Mouse (Mus musculus): ENCODE results near the gene Ctnnal1. TPM values are rescaled to one million over a fixed set of nuclear protein-coding genes. Genes with fewer than 3 reads are reported as not detected.

Ctnnal1 gene
- polyA plus RNA-seq (2015; fragmentation: Nextera tagmentation; extraction: Ambion mirVana), result 17.7 and 19.3 TPM in 2 replicates

- under 1% methylated on average over 41 of the region's 45 CpGs for WGBS
- H3K27ac ChIP-seq (ENCODE audit: low read length), result peak within 1 kb of the TSS; percentile 79
- H3K9ac ChIP-seq (ENCODE audit: low read depth, low read length), result peak within 1 kb of the TSS; percentile 83
- H3K4me3 ChIP-seq (ENCODE audit: low read length), result peak within 1 kb of the TSS; percentile 85
- H3K4me1 ChIP-seq (ENCODE audit: control insufficient read depth, insufficient read depth, low read length), result peaks cover 6% of the 10 kb centered on the region
- peak; percentile 97 for ATAC-seq
- no peaks in the 10 kb centered on the region for H3K27me3 ChIP-seq (replicated peaks; ENCODE audit: control insufficient read depth, insufficient read depth, low read length)
- peak within 1 kb of the TSS; percentile 86 for H3K4me2 ChIP-seq (ENCODE audit: low read depth, low read length)
- no peaks in the 10 kb centered on the region for H3K36me3 ChIP-seq (ENCODE audit: control insufficient read depth, insufficient read depth, low read length)
- H3K9me3 ChIP-seq (ENCODE audit: control insufficient read depth, low read length), result no peaks in the 10 kb centered on the region
Measured at GRCm38 (mm10) chr4:56865003-56865511, at the start of gene Ctnnal1. Gene Ctnnal1 (minus strand): TSS chr4:56865188.

GRCm38 (mm10) chr4:56914761-56915160, 49.8 kb upstream of the Ctnnal1 start:
- WGBS, result 83% methylated on average over 1 of the region's 1 CpGs
- no peak overlapping the region for H3K27ac ChIP-seq (ENCODE audit: low read length)
- peaks cover 6% of the 10 kb centered on the region for H3K36me3 ChIP-seq (ENCODE audit: control insufficient read depth, insufficient read depth, low read length)
- no peak overlapping the region for H3K4me3 ChIP-seq (ENCODE audit: low read length)
- H3K9ac ChIP-seq (ENCODE audit: low read depth, low read length), result no peak overlapping the region
- no peaks in the 10 kb centered on the region for H3K4me1 ChIP-seq (ENCODE audit: control insufficient read depth, insufficient read depth, low read length)
- H3K4me2 ChIP-seq (ENCODE audit: low read depth, low read length), result no peak overlapping the region
- no peaks in the 10 kb centered on the region for H3K9me3 ChIP-seq (ENCODE audit: control insufficient read depth, low read length)
- no peaks in the 10 kb centered on the region for H3K27me3 ChIP-seq (replicated peaks; ENCODE audit: control insufficient read depth, insufficient read depth, low read length)
- ATAC-seq, result no peak

- ATAC-seq, result no peak
- H3K4me1 ChIP-seq (ENCODE audit: control insufficient read depth, insufficient read depth, low read length), result no peaks in the 10 kb centered on the region
- no peak overlapping the region for H3K9ac ChIP-seq (ENCODE audit: low read depth, low read length)
- no peaks in the 10 kb centered on the region for H3K9me3 ChIP-seq (ENCODE audit: control insufficient read depth, low read length)
- WGBS, result 92% methylated on average over 6 of the region's 6 CpGs
- peaks cover 8% of the 10 kb centered on the region for H3K36me3 ChIP-seq (ENCODE audit: control insufficient read depth, insufficient read depth, low read length)
- no peaks in the 10 kb centered on the region for H3K27me3 ChIP-seq (replicated peaks; ENCODE audit: control insufficient read depth, insufficient read depth, low read length)
- no peak overlapping the region for H3K4me2 ChIP-seq (ENCODE audit: low read depth, low read length)
- H3K4me3 ChIP-seq (ENCODE audit: low read length), result no peak overlapping the region
- H3K27ac ChIP-seq (ENCODE audit: low read length), result no peak overlapping the region
Measured at GRCm38 (mm10) chr4:56914338-56914737, 49.4 kb upstream of the Ctnnal1 start.

- peaks cover 8% of the 10 kb centered on the region for H3K36me3 ChIP-seq (ENCODE audit: control insufficient read depth, insufficient read depth, low read length)
- 91% methylated on average over 7 of the region's 7 CpGs for WGBS
- H3K4me3 ChIP-seq (ENCODE audit: low read length), result no peak overlapping the region
- H3K4me1 ChIP-seq (ENCODE audit: control insufficient read depth, insufficient read depth, low read length), result no peaks in the 10 kb centered on the region
- H3K27ac ChIP-seq (ENCODE audit: low read length), result no peak overlapping the region
- no peaks in the 10 kb centered on the region for H3K9me3 ChIP-seq (ENCODE audit: control insufficient read depth, low read length)
- ATAC-seq, result no peak
- no peaks in the 10 kb centered on the region for H3K27me3 ChIP-seq (replicated peaks; ENCODE audit: control insufficient read depth, insufficient read depth, low read length)
- no peak overlapping the region for H3K4me2 ChIP-seq (ENCODE audit: low read depth, low read length)
- no peak overlapping the region for H3K9ac ChIP-seq (ENCODE audit: low read depth, low read length)
Measured at GRCm38 (mm10) chr4:56912382-56913001, 47.5 kb upstream of the Ctnnal1 start.

GRCm38 (mm10) chr4:56909568-56909967, 44.6 kb upstream of the Ctnnal1 start:
- Histone ChIP-seq H3K27me3 (replicated peaks; ENCODE audit: control insufficient read depth, insufficient read depth, low read length) (no peaks in the 10 kb centered on the region), H3K36me3 (ENCODE audit: control insufficient read depth, insufficient read depth, low read length) (peaks cover 13% of the 10 kb centered on the region), H3K4me2 (ENCODE audit: low read depth, low read length) (no peak overlapping the region), H3K4me1 (ENCODE audit: control insufficient read depth, insufficient read depth, low read length) (no peaks in the 10 kb centered on the region), H3K27ac (ENCODE audit: low read length) (no peak overlapping the region), H3K9ac (ENCODE audit: low read depth, low read length) (no peak overlapping the region), H3K4me3 (ENCODE audit: low read length) (no peak overlapping the region), H3K9me3 (ENCODE audit: control insufficient read depth, low read length) (no peaks in the 10 kb centered on the region)
- WGBS, result 79% methylated on average over 3 of the region's 3 CpGs
- no peak for ATAC-seq

- H3K27ac ChIP-seq (ENCODE audit: low read length), result no peak overlapping the region
- peaks cover 24% of the 10 kb centered on the region for H3K36me3 ChIP-seq (ENCODE audit: control insufficient read depth, insufficient read depth, low read length)
- no peaks in the 10 kb centered on the region for H3K9me3 ChIP-seq (ENCODE audit: control insufficient read depth, low read length)
- H3K4me3 ChIP-seq (ENCODE audit: low read length), result no peak overlapping the region
- H3K9ac ChIP-seq (ENCODE audit: low read depth, low read length), result no peak overlapping the region
- H3K4me1 ChIP-seq (ENCODE audit: control insufficient read depth, insufficient read depth, low read length), result no peaks in the 10 kb centered on the region
- no peak for ATAC-seq
- no peaks in the 10 kb centered on the region for H3K27me3 ChIP-seq (replicated peaks; ENCODE audit: control insufficient read depth, insufficient read depth, low read length)
- H3K4me2 ChIP-seq (ENCODE audit: low read depth, low read length), result no peak overlapping the region
- 86% methylated on average over 5 of the region's 5 CpGs for whole genome bisulfite sequencing
Measured at GRCm38 (mm10) chr4:56907671-56908070, 42.7 kb upstream of the Ctnnal1 start.

GRCm38 (mm10) chr4:56906926-56907325, 41.9 kb upstream of the Ctnnal1 start:
- 92% methylated on average over 3 of the region's 3 CpGs for WGBS
- Histone ChIP-seq H3K27ac (ENCODE audit: low read length) (no peak overlapping the region), H3K36me3 (ENCODE audit: control insufficient read depth, insufficient read depth, low read length) (peaks cover 23% of the 10 kb centered on the region), H3K9me3 (ENCODE audit: control insufficient read depth, low read length) (no peaks in the 10 kb centered on the region; the same call in 1 of the 2 replicates), H3K4me1 (ENCODE audit: control insufficient read depth, insufficient read depth, low read length) (no peaks in the 10 kb centered on the region), H3K27me3 (replicated peaks; ENCODE audit: control insufficient read depth, insufficient read depth, low read length) (no peaks in the 10 kb centered on the region), H3K9ac (ENCODE audit: low read depth, low read length) (no peak overlapping the region), H3K4me2 (ENCODE audit: low read depth, low read length) (no peak overlapping the region), H3K4me3 (ENCODE audit: low read length) (no peak overlapping the region)
- no peak for ATAC-seq

- Histone ChIP-seq H3K4me3 (ENCODE audit: low read length) (no peak overlapping the region), H3K27ac (ENCODE audit: low read length) (no peak overlapping the region), H3K9me3 (ENCODE audit: control insufficient read depth, low read length) (no peaks in the 10 kb centered on the region; the same call in 1 of the 2 replicates), H3K27me3 (replicated peaks; ENCODE audit: control insufficient read depth, insufficient read depth, low read length) (no peaks in the 10 kb centered on the region), H3K36me3 (ENCODE audit: control insufficient read depth, insufficient read depth, low read length) (peaks cover 23% of the 10 kb centered on the region), H3K9ac (ENCODE audit: low read depth, low read length) (no peak overlapping the region), H3K4me1 (ENCODE audit: control insufficient read depth, insufficient read depth, low read length) (no peaks in the 10 kb centered on the region), H3K4me2 (ENCODE audit: low read depth, low read length) (no peak overlapping the region)
- 86% methylated on average over 5 of the region's 5 CpGs for WGBS
- no peak for ATAC-seq
Measured at GRCm38 (mm10) chr4:56905507-56905906, 40.5 kb upstream of the Ctnnal1 start.

- no peak overlapping the region for H3K27ac ChIP-seq (ENCODE audit: low read length)
- no peaks in the 10 kb centered on the region for H3K27me3 ChIP-seq (replicated peaks; ENCODE audit: control insufficient read depth, insufficient read depth, low read length)
- H3K4me1 ChIP-seq (ENCODE audit: control insufficient read depth, insufficient read depth, low read length), result no peaks in the 10 kb centered on the region
- no peak overlapping the region for H3K9ac ChIP-seq (ENCODE audit: low read depth, low read length)
- H3K9me3 ChIP-seq (ENCODE audit: control insufficient read depth, low read length), result no peaks in the 10 kb centered on the region; the same call in 1 of the 2 replicates
- ATAC-seq, result no peak
- whole genome bisulfite sequencing, result 91% methylated on average over 2 of the region's 2 CpGs
- H3K4me3 ChIP-seq (ENCODE audit: low read length), result no peak overlapping the region
- H3K36me3 ChIP-seq (ENCODE audit: control insufficient read depth, insufficient read depth, low read length), result peaks cover 24% of the 10 kb centered on the region
- no peak overlapping the region for H3K4me2 ChIP-seq (ENCODE audit: low read depth, low read length)
Measured at GRCm38 (mm10) chr4:56901671-56902070, 36.7 kb upstream of the Ctnnal1 start.

Measured in intestine, embryonic 16.5 days (tissue).